Mouse (Mus musculus): ENCODE results near the gene Tex13c2.

Gene Tex13c2

GRCm38 (mm10) chrX:42489446-42489845 is at the start of gene Tex13c2:
Gene Tex13c2 (plus strand): TSS chrX:42489691.
- DNase-seq: no peak

GRCm38 (mm10) chrX:42450305-42450704 is 39.2 kb upstream of the Tex13c2 start:
- DNase-seq: no peak

- no peak for DNase-seq
Measured at GRCm38 (mm10) chrX:42453001-42453400, 36.5 kb upstream of the Tex13c2 start.

DNA sequence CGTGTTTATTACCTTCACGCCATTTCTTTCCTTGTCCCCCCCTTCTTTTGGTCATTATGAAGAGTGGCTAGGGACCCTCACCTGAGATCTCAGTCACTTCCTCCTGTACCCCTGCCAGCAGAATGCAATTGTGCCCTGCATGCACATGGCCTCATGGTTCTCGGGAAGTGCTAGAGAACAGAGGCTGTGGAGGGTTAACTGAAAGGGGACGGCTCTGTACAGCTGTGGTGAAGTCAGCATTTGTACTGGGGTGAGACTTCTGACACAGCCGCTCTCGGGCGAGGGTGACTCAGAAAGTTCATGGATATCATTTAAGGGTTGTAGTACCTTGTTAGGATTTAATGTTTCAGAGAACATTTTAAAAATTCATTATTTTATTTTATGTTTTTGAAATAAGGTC is 35.0 kb upstream of the Tex13c2 start:
- peak; percentile 52 for DNase-seq

GRCm38 (mm10) chrX:42490336-42490735 is 845 bp downstream of the Tex13c2 start:
- DNase-seq: no peak

DNA sequence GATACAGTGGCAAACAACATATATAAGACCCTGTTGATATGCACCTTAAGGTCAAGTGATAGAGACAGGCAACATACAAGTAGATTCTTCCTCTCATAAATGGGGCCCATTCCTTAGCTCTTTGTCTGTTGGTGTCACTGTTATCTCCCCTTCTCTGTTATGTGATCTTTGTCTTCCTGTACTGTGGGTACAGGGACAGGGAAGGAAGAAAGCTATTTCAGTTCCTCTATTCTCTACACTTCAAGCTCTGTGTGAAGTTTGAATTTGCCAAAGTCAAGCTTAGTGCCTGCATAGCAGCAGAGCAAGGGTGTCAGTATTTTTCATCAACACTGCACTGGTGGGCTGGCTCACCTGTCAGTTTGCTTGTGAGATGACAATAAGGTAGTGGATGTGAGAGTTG is 11.0 kb downstream of the Tex13c2 start:
- DNase-seq: peak; percentile 39

DNA sequence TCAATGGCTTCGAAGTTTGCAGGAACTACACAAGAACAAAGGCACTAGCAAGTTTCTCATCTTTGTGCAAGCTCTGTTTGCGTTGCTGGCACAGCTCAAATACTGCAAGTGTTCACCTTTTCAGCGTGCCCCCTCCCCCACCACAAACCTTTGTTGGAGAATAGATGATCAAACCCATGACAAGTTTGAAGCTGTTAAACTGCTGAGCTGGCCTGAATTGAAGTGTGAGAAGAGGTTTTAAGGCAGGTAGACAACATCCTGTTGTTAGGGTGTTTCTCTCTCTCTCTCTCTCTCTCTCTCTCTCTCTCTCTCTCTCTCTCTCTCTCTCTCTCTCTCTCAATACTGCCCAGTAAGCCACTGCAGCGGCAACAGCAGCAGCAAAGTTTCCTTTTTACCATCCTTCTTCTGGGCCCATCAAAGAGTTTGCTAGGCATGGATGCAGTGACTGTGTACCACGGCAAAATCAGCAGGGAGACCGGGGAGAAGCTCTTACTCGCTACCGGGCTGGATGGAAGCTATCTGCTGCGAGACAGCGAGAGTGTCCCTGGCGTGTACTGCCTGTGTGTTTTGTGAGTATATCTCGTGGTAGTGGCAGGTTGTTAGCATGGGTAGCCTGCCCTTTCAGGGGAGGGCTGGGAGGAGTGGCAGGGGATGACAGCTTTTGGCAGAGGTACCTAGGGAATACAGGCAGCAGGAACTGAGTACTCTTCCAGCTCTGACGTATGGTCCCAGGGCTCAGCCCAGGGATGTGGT is 13.0 kb downstream of the Tex13c2 start, which contains the start of gene Sh2d1a:
Gene Sh2d1a (plus strand): TSS at position 163 of the 753 bp plus-strand sequence.
- peak; percentile 81 for DNase-seq

GRCm38 (mm10) chrX:42511105-42511504 is 21.6 kb downstream of the Tex13c2 start:
- no peak for DNase-seq

- DNase-seq: peak; percentile 64
Measured at GRCm38 (mm10) chrX:42512567-42512966, 23.1 kb downstream of the Tex13c2 start.

- no peak for DNase-seq
Measured at GRCm38 (mm10) chrX:42522868-42523267, 33.4 kb downstream of the Tex13c2 start.

- DNase-seq: no peak
Measured at GRCm38 (mm10) chrX:42530703-42531102, 41.2 kb downstream of the Tex13c2 start.

GRCm38 (mm10) chrX:42540030-42540755 is 50.7 kb downstream of the Tex13c2 start:
- DNase-seq: no peak

DNA sequence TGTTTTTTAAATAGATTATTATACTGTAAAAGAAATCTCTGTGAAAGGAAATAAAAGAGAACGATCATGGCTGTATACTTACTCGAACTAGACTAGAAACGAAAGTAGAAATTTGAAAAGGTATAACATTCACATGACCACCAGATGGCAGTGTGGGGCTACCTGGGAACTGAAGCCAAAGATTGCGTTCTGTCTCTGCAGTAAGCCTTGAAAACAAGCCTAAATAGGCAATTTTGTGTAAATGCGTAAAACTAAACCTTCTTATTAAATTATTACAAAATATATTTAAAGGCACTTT is 51.2 kb downstream of the Tex13c2 start:
- DNase-seq: peak; percentile 83

All from thymus, postnatal 25 days (tissue).